Mouse (Mus musculus): ENCODE results near the gene Zfp811.

Zfp811 gene

DNA sequence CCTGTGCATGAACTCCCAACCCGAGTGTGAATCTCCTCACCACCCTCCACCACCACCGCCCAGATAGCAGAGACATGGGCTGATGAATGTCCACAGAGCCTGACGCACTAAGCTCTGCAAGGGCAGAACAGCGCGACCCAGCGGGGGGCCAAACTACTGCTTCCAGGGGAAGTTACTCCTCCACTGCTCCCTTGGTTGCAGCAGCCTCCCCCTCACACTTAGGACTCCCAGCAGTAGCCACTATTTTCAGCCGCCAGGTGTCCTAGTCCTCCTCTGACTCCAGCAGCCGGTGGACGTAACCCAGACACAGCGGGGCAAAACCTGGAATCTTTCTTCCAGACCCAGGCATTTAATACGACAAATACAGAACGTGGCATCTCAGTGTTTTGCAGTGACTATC lies 56.1 kb downstream of the Zfp811 start:
- DNase-seq (ENCODE audit: low spot score), result no peak

DNA sequence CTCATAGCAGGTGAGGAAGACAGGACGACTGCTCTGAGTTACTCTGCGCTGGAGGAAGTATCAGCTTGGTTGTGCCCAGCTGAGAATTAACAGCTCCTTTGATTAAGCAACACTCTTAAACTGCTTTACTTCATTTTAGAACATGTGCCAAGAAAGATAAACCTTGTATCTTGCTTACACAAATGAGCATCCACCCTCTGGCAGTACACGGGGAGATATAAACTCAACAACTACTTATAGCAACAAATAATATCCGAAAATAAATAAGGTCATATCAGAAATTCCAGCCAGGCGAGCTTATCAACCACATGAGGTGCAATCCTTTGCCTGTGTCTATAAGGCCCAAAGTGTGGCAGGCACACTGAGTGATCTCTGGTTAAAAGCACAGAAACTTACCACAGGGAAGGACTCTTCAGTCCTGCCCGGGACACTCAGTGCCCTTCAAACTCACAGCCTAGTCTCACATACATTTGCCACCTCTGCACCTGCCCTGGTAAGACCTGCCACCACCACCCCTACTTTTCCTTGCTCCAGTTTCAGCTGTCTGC lies 56.8 kb downstream of the Zfp811 start:
- DNase-seq (ENCODE audit: low spot score), result no peak

DNA sequence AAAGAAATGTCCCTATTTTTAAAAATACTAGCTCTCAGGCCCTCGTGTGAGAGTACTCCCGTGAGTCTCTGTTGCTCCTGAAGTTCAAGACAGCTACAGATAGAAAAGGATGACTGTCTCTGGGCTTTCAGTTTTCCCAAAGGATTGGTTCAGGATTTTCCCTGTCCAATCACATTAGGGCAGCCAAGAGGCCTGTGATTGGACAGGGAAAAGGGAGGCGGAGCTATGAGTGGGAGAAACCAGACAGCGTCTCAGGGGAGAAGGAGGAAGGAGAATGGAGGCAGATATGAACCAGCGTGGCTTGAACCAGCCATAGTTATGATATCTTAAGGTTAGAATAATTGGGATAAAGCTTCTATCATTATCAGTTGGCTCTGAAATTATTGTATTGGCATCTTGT lies 59.1 kb downstream of the Zfp811 start:
- no peak for DNase-seq (ENCODE audit: low spot score)

All from layer of hippocampus, adult 9-10 months (tissue).